Mouse (Mus musculus) natural killer cell, adult 2 months (primary cell): ENCODE measurements around the gene Josd2.

Experiments
- DNase-seq, 2 experiments: peaks; one replicate each; pipeline ENCODE4 v3.0.0; 2022; ENCODE audit warnings: low spot score in 2 of 2

Gene Josd2

GRCm38 (mm10) chr7:44446070-44446855 is 21.5 kb upstream of the Josd2 start:
- DNase-seq, result no peak

- no peak for DNase-seq
These were observed 14.5 kb upstream of the Josd2 start for GRCm38 (mm10) chr7:44453256-44453655.

GRCm38 (mm10) chr7:44456302-44456701 is 11.5 kb upstream of the Josd2 start:
- no peak for DNase-seq

- no peak for DNase-seq
These were observed 7.7 kb upstream of the Josd2 start for GRCm38 (mm10) chr7:44460067-44460466.

GRCm38 (mm10) chr7:44460767-44461502 is 6.8 kb upstream of the Josd2 start:
- no peak for DNase-seq

GRCm38 (mm10) chr7:44461503-44462217 is 6.1 kb upstream of the Josd2 start:
- DNase-seq, result no peak

- DNase-seq, result no peak
These were observed 5.3 kb upstream of the Josd2 start for GRCm38 (mm10) chr7:44462218-44463055.

GRCm38 (mm10) chr7:44463056-44463425 is 4.7 kb upstream of the Josd2 start:
- DNase-seq, result no peak

- DNase-seq, result no peak
These were observed 4.1 kb upstream of the Josd2 start for GRCm38 (mm10) chr7:44463556-44464225.

- DNase-seq, result no peak
These were observed 3.3 kb upstream of the Josd2 start for GRCm38 (mm10) chr7:44464511-44464910.

- no peak for DNase-seq
These were observed 2.7 kb upstream of the Josd2 start, which contains the start of gene Aspdh for GRCm38 (mm10) chr7:44465111-44465510. Gene Aspdh, plus strand, starts transcription at chr7:44465391.

- no peak for DNase-seq
These were observed 1.5 kb upstream of the Josd2 start for GRCm38 (mm10) chr7:44466006-44466887.

GRCm38 (mm10) chr7:44466888-44467311 is 880 bp upstream of the Josd2 start:
- no peak for DNase-seq

- no peak for DNase-seq
These were observed 985 bp downstream of the Josd2 start for GRCm38 (mm10) chr7:44468644-44469285.

- no peak for DNase-seq
These were observed 2.2 kb downstream of the Josd2 start for GRCm38 (mm10) chr7:44469677-44470675.

- no peak for DNase-seq
These were observed 3.2 kb downstream of the Josd2 start for GRCm38 (mm10) chr7:44470696-44471612.
